Mouse (Mus musculus): Measurements from ENCODE around the gene Runx3.

Runx3 gene

DNA sequence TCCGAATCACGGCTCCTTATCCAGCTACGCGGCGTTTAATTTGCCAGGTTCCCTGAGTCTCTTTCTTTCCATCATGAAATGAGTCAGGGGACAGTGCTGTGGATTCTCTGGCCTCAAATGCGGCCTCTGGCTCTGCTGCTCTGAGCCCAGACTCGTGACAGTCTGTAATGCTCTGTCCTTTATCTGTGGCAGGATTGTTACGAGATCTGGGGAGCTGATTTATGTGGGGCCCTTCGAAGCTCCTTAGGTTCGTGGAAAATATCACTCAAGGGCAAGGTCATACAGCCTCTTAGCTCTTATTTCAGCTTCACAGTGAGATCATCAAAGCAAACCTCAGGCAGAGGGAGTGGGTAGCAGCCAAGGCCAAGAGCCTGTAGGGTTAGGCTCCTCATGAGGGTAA is 6.2 kb upstream of the Runx3 start:
- DNase-seq (ENCODE audit: low spot score) = peak; percentile 8

- DNase-seq (ENCODE audit: low spot score) = no peak
Measured at GRCm38 (mm10) chr4:135115426-135116170, 4.9 kb upstream of the Runx3 start.

DNA sequence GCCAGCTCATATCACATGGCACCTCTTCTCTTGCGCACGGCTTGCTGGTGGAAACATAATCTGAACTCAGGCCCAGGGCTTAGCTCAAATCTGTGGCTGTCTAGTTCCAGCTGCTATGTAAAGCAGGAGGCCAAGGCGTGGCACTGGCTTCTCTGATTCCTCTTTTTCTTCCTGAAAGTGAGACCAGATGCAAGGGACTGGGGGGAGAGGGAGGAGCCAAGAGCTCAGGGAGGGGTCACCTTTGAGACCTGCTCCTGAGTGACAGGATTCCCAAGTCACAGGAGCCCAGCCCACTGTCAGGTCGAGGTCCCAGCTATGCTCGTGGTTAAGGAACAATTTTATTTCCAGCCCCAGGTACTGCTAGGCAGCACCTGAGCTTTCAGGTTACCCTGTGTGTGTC is 4.1 kb upstream of the Runx3 start:
- DNase-seq (ENCODE audit: low spot score) = no peak

GRCm38 (mm10) chr4:135117846-135118245 is 2.6 kb upstream of the Runx3 start:
- no peak for DNase-seq (ENCODE audit: low spot score)

- DNase-seq (ENCODE audit: low spot score) = no peak
Measured at GRCm38 (mm10) chr4:135118855-135119474, 1.5 kb upstream of the Runx3 start.

DNA sequence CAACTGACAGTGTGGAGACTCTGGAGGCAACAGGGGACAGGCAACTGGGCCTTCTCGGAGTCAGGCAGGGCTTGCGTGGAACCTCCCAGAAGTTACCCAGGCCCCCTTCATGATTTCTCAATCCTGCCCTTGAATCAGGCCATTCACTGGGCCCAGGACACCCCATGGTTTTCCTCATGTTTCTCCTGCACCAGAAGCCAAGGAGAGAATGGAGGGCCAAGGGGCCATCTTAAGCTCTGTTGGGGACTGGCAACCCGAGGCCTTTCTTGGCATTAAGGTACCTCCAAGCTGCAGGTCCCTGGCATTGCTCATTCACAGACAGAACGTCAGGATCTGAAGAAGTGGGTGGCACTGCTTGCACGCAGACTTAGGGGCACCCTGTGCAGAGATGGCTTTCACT is 3.3 kb downstream of the Runx3 start:
- no peak for DNase-seq (ENCODE audit: low spot score)

DNA sequence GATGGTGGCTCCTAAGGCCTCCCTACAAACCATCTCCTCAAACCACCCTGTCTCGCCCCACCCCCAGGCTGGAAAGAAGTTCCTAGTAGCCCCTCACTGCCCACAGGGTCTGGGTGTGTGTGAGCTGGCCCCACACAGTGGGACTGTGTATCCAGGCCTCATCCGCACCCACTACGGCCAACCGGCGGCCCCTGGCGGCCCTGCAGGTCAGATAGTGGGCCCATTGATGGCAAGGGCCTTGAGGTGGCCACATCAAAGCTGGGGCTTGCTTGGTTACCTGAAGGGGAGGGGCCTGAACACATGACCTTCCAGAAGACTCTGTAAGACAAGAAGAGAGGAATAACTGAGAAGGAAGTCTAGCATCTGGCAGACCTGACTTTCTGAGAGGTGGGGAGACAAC is 4.3 kb downstream of the Runx3 start:
- DNase-seq (ENCODE audit: low spot score) = no peak

DNA sequence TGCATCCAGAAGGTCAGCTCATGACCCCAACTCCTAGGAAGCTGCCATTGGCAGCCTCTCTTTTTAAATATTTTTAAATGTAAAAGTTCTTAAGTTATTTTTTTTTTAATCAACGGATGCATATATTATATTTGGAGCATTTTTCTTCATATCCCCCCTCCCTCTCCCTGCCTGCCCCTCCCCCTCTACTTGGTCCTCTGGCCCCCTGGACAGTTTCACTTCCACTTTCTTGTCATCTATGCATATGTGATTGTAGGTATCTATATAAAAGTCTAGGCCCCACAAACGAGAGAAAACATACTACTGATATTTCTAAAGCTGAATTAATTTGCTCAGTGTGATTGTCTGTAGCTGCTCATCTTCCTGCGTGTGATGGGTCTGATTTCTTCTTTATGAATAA is 4.7 kb downstream of the Runx3 start:
- no peak for DNase-seq (ENCODE audit: low spot score)

- no peak for DNase-seq (ENCODE audit: low spot score)
Measured at GRCm38 (mm10) chr4:135126385-135126784, 5.9 kb downstream of the Runx3 start.

DNA sequence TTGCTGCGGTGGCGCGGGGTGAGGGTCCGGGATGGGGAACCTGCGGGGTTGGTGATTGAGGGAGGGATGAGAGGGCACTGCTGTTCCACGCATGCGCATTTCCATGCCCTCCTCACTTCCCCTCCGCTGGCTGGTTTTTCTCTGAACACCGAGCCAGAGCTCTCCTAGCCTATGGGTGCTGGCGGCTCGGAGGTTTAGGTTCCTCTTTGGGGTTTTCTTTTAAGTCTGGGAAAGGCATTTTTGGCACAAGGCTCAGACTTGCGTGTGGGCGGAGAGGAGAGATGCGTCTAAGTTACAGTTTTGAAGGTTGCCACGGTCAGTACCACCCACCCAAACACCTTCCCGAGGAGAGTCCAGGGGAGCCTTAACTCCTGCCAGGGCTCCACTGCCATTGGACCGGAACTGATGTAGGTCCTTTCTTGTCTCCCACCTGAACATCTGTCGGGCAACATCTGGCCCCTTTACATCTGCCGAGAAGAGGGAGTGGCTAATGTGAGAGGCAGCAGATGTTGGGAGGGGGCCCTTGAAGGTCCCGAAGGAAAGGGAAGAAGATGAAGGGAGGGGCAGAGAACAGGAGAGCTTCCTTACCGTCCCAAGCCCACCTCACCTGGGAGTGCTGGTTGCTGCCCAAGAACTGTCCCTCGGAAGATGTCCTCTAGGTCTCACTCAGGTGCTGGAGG is 8.5 kb downstream of the Runx3 start:
- DNase-seq (ENCODE audit: low spot score) = no peak

DNA sequence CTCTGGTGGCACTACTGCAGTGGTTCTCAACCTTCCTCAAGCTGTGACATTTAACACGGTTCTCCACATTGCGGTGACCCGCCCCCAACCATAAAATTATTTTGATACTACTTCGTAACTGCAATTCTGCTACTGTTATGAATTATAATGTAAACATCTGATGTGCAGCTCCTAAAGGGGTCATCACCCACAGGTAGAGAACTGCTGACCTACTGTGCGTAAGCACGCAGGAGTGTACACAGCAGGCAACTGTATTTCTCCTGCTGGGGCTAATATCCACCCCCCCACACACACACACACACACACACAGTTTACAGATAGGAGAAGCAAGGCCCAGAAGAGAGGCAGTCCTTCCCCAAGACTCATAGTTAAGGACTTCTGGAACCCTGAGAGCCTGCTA is 9.7 kb downstream of the Runx3 start:
- no peak for DNase-seq (ENCODE audit: low spot score)

- DNase-seq (ENCODE audit: low spot score) = no peak
Measured at GRCm38 (mm10) chr4:135131145-135131544, 10.7 kb downstream of the Runx3 start.

DNA sequence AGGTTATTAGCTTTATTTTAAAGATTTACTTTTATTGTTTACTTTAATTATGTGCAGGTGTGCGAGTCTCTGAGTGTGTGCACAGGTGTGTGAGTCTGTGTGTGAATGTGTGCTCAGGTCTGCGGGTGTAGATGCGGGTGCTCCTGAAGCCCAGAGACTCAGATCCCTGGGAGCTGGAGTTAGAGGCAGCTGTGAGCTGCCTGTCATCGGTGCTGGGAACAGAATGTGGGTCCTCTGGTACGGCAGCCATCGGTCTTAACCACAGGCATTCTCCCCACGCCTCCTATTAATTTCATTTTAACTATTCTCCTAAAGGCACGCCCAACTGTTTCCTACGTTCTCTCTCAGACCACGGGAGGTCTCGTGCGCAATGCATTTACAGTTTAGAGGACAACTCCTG is 12.3 kb downstream of the Runx3 start:
- no peak for DNase-seq (ENCODE audit: low spot score)

GRCm38 (mm10) chr4:135133711-135134110 is 13.3 kb downstream of the Runx3 start:
- no peak for DNase-seq (ENCODE audit: low spot score)

- DNase-seq (ENCODE audit: low spot score) = no peak
Measured at GRCm38 (mm10) chr4:135135331-135135730, 14.9 kb downstream of the Runx3 start.

- no peak for DNase-seq (ENCODE audit: low spot score)
Measured at GRCm38 (mm10) chr4:135136202-135136601, 15.8 kb downstream of the Runx3 start.

DNA sequence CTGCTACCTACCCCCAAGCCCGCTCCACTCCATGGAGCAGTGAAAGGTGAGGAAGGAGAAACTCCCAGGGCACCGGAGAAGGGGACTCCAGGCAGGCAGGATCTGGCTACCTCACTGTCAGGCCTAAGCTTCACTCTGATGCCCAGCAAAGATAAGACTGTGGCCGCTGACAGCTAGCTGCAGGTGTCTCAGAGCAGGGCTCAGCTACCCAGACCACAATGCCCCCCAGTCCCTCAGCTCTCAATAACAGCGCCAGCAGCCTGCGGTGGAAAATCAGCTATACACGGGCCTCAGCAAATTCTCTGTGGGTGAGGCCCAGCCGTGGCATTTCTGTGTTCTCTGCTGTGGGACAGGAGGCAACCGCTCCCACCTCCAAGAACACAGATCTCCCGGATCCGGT is 16.2 kb downstream of the Runx3 start:
- DNase-seq (ENCODE audit: low spot score) = no peak

DNA sequence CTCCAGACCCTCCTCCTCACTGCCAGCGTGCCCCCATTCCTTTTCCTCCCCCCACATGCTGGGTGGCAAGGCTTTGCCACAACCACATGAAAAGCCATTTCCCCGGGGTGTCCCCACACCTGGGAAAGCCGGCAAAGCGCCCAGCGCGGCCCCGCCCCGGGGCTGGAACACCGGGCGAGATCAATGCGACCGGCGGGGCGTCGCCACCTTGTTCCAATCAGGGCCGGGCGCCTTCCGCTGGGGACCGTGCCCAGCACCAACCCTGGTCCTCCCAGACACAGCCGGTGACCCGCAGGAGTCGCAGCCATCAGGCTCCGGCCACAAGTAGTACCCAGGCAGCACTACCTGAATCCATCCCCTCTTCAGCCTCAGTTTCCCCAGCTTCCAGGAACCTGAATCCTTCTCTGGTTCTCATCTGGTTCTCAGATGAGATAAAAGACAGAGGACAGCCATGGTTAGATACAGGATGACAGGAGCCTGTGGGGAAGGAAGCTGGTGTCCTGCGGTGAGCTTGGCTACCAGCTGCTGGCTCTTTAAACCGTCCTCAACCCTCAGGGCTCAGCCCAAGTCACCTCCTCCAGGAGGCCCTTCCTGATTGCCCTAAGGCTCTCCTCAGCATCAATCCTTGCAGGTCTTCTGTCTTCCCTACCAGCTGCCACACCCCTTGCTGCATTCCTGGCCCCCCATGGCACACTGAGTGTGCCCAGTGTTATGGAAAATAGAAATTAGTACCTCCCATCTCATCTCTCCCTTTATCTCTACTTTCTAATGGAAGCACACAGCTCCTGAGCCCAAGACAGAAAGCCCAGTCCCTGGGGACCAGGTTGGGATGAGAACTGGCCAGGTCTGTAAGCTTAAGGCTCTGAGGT is 20.4 kb downstream of the Runx3 start:
- no peak for DNase-seq (ENCODE audit: low spot score)

- DNase-seq (ENCODE audit: low spot score) = no peak
Measured at GRCm38 (mm10) chr4:135141720-135142119, 21.3 kb downstream of the Runx3 start.

GRCm38 (mm10) chr4:135146734-135147133 is 26.3 kb downstream of the Runx3 start:
- no peak for DNase-seq (ENCODE audit: low spot score)

DNA sequence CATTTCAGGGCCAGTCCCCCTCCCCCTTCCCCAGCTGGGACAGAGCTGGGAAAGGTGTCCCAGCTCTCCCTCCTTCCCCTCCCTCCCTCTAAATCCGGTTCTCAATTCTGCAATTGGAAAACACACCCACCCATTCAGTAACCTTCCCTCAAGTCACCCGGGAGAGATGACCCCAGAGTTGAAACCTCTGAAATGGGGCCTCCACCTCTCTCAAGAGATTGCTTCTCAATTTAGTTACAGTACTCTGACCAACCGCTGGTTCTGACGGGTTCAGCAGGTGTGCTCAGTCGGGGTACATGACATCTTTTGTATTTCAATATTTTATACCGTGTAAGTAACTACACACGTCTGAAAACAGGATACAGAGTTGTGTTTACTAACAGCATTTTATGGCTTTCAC is 28.2 kb downstream of the Runx3 start:
- no peak for DNase-seq (ENCODE audit: low spot score)

DNA sequence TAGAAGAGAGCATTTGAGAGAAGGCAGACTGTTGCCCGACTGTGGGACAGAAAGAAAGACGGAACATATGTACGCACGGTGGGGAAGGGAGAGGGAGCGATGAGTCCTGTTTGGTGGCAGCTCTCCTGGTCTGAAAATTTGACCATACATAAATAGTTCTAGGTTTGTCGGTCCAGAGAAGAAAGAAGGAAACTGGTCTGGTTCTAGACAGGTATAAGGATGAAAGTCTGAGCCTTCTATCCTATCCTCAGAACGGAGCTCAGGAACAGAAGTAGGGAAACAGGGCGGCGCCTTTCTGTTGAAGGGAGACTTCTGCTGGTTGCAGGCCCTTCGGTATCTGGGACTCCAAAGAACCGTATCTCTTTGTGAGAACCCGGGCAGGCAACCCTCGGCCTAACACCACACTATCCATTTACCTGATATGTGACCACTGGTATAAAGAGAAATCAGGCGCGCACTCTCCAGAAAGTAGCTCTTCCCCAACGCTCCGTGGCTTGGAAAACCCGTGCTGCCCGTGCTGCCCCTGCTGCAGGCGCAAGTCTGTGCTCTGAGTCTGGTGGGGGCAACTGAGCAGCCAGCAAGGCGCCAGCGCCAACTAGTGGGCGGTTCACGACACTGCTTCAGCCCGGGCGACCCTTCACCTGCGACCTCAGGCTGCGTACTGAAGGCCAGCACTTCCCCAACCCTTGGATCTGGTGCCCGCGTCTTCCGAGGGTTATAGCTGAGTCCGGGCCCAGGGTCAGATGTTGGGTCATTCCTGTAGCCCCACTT is 29.8 kb downstream of the Runx3 start:
- peak; percentile 27 for DNase-seq (ENCODE audit: low spot score)
